Comparison of ENCODE assay signal across 12 mouse cellular contexts in genomic region chr1:79856756-79857155, GRCm38 (mm10). TPM values are rescaled to one million over a fixed set of nuclear protein-coding genes. Genes with fewer than 3 reads are reported as not detected.
DNase-seq lines count a peak whose midpoint lies in the region; ATAC-seq and TF ChIP-seq lines count a peak whose summit lies in the region.
"Had no signal": no experiment of that assay in that cellular context is flagged by ENCODE, and none has a peak within 500 bp of the region (broad histone marks: within the 10 kb centered on the region; RNA-seq: fewer than 3 reads in every experiment).

No protein-coding gene starts in this region.

- H3K27ac ChIP-seq in lung, embryonic 14.5 days (ENCODE audit: low read depth): no peak overlapping the region
- no peak overlapping the region for H3K27ac ChIP-seq in hindbrain, embryonic 15.5 days (replicated peaks)
- no peak overlapping the region for H3K27ac ChIP-seq in neural tube, embryonic 12.5 days
- H3K27ac ChIP-seq in intestine, embryonic 16.5 days (ENCODE audit: low read length): no peak overlapping the region
- H3K27ac ChIP-seq: forebrain, embryonic 13.5 days had no signal

- H3K9me3 ChIP-seq in lung, embryonic 14.5 days (ENCODE audit: low read depth, low read length): no peaks in the 10 kb centered on the region
- no peaks in the 10 kb centered on the region for H3K9me3 ChIP-seq in hindbrain, embryonic 15.5 days
- no peaks in the 10 kb centered on the region for H3K9me3 ChIP-seq in neural tube, embryonic 12.5 days
- H3K9me3 ChIP-seq in intestine, embryonic 16.5 days (ENCODE audit: control insufficient read depth, low read length): no peaks in the 10 kb centered on the region
- H3K9me3 ChIP-seq: forebrain, embryonic 13.5 days had no signal

- WGBS in lung, embryonic 14.5 days: 43% methylated on average over 4 of the region's 4 CpGs
- 31% methylated on average over 4 of the region's 4 CpGs for WGBS in hindbrain, embryonic 15.5 days
- 48% methylated on average over 4 of the region's 4 CpGs for WGBS in neural tube, embryonic 12.5 days
- WGBS in intestine, embryonic 16.5 days: 60% methylated on average over 4 of the region's 4 CpGs

- H3K4me3 ChIP-seq in lung, embryonic 14.5 days (ENCODE audit: low read depth, low read length): peak overlapping the region; percentile 77
- H3K4me3 ChIP-seq in hindbrain, embryonic 15.5 days: peak overlapping the region; percentile 83
- no peak overlapping the region for H3K4me3 ChIP-seq in neural tube, embryonic 12.5 days
- no peak overlapping the region for H3K4me3 ChIP-seq in intestine, embryonic 16.5 days (ENCODE audit: low read length)
- H3K4me3 ChIP-seq: forebrain, embryonic 13.5 days had no signal

- no peaks in the 10 kb centered on the region for H3K36me3 ChIP-seq in lung, embryonic 14.5 days (ENCODE audit: insufficient read depth)
- no peaks in the 10 kb centered on the region for H3K36me3 ChIP-seq in hindbrain, embryonic 15.5 days
- H3K36me3 ChIP-seq in neural tube, embryonic 12.5 days: no peaks in the 10 kb centered on the region
- H3K36me3 ChIP-seq in intestine, embryonic 16.5 days (ENCODE audit: control insufficient read depth, insufficient read depth, low read length): no peaks in the 10 kb centered on the region

- peak; percentile 14 for DNase-seq in embryo, embryonic 10.5 days (ENCODE audit: low spot score)
- no peak for DNase-seq in embryo, embryonic 11 days
- no peak for DNase-seq in lung, embryonic 14.5 days
- DNase-seq in lung, adult 18-20 months: no peak
- DNase-seq in cerebellum, postnatal 25 days: no peak
- DNase-seq: adrenal gland, postnatal 36 days; cerebellum, postnatal 10 days; kidney, adult 11 months had no signal

- H3K4me1 ChIP-seq in lung, embryonic 14.5 days (ENCODE audit: insufficient read depth): peaks cover 23% of the 10 kb centered on the region
- H3K4me1 ChIP-seq in hindbrain, embryonic 15.5 days (replicated peaks): peaks cover 22% of the 10 kb centered on the region
- H3K4me1 ChIP-seq in neural tube, embryonic 12.5 days: peaks cover 29% of the 10 kb centered on the region
- H3K4me1 ChIP-seq in intestine, embryonic 16.5 days (ENCODE audit: control insufficient read depth, insufficient read depth, low read length): peaks cover 19% of the 10 kb centered on the region

- no peak overlapping the region for H3K9ac ChIP-seq in lung, embryonic 14.5 days
- H3K9ac ChIP-seq in hindbrain, embryonic 15.5 days: no peak overlapping the region
- H3K9ac ChIP-seq in neural tube, embryonic 12.5 days: no peak overlapping the region
- H3K9ac ChIP-seq in intestine, embryonic 16.5 days (ENCODE audit: low read depth, low read length): no peak overlapping the region
- H3K9ac ChIP-seq: forebrain, embryonic 13.5 days had no signal

- peak overlapping the region; percentile 90 for H3K4me2 ChIP-seq in lung, embryonic 14.5 days
- peak overlapping the region; percentile 95 for H3K4me2 ChIP-seq in hindbrain, embryonic 15.5 days
- H3K4me2 ChIP-seq in neural tube, embryonic 12.5 days (replicated peaks): peak overlapping the region; percentile 94
- H3K4me2 ChIP-seq in intestine, embryonic 16.5 days (ENCODE audit: low read depth, low read length): no peak overlapping the region
- H3K4me2 ChIP-seq: forebrain, embryonic 13.5 days had no signal

- ATAC-seq in lung, embryonic 14.5 days (ENCODE audit: insufficient read depth): no peak
- ATAC-seq in hindbrain, embryonic 15.5 days (ENCODE audit: low FRiP score, low read depth): no peak
- ATAC-seq in neural tube, embryonic 12.5 days (ENCODE audit: low FRiP score, low read depth): no peak
- no peak for ATAC-seq in intestine, embryonic 16.5 days
- ATAC-seq: forebrain, embryonic 13.5 days had no signal

- 0 out of 2 replicates have a peak, but pooled peaks have one; percentile 11 for TF ChIP-seq CTCF in lung, embryonic 14.5 days (IDR thresholded peaks at IDR 0.05; ENCODE audit: low read depth)

- no peaks in the 10 kb centered on the region for H3K27me3 ChIP-seq in lung, embryonic 14.5 days (ENCODE audit: insufficient read depth, low read length)
- H3K27me3 ChIP-seq in hindbrain, embryonic 15.5 days: no peaks in the 10 kb centered on the region
- no peaks in the 10 kb centered on the region for H3K27me3 ChIP-seq in neural tube, embryonic 12.5 days (replicated peaks)
- H3K27me3 ChIP-seq in intestine, embryonic 16.5 days (replicated peaks; ENCODE audit: control insufficient read depth, insufficient read depth, low read length): no peaks in the 10 kb centered on the region

RNA-seq across cellular contexts. Expression of gene Serpine2, which starts 4.2 kb away (rescaled TPM):
- polyA plus RNA-seq in lung, embryonic 14.5 days (2014; fragmentation: Nextera tagmentation; extraction: Ambion mirVana): 341 and 345 TPM in 2 replicates
- 272 and 313 TPM in 2 replicates for polyA plus RNA-seq in hindbrain, embryonic 15.5 days (2015; fragmentation: Nextera tagmentation; extraction: Ambion mirVana)
- 173 and 189 TPM in 2 replicates for polyA plus RNA-seq in neural tube, embryonic 12.5 days (2016; fragmentation: Nextera tagmentation; extraction: Ambion mirVana)
- 71.1 and 78.1 TPM in 2 replicates for polyA plus RNA-seq in intestine, embryonic 16.5 days (2015; fragmentation: Nextera tagmentation; extraction: Ambion mirVana)

Comparison
In these comparisons a context has a peak if more than half of its experiments do, and no peak if none do; other contexts are left out.
1. H3K4me3 ChIP-seq: peak in lung, embryonic 14.5 days (single experiment) and hindbrain, embryonic 15.5 days (single experiment); none in neural tube, embryonic 12.5 days (single experiment) and intestine, embryonic 16.5 days (single experiment).